Mouse (Mus musculus): Measurements from ENCODE around the gene Ccdc71. TPM values are rescaled to one million over a fixed set of nuclear protein-coding genes. Genes with fewer than 3 reads are reported as not detected.
A peak's percentile ranks its signal among the peaks of the same experiment; 100 is the strongest.

Gene Ccdc71
- total RNA-seq, 4 experiments from 2014 or later: 13.8 to 21.0 (median 16.3) TPM

DNA sequence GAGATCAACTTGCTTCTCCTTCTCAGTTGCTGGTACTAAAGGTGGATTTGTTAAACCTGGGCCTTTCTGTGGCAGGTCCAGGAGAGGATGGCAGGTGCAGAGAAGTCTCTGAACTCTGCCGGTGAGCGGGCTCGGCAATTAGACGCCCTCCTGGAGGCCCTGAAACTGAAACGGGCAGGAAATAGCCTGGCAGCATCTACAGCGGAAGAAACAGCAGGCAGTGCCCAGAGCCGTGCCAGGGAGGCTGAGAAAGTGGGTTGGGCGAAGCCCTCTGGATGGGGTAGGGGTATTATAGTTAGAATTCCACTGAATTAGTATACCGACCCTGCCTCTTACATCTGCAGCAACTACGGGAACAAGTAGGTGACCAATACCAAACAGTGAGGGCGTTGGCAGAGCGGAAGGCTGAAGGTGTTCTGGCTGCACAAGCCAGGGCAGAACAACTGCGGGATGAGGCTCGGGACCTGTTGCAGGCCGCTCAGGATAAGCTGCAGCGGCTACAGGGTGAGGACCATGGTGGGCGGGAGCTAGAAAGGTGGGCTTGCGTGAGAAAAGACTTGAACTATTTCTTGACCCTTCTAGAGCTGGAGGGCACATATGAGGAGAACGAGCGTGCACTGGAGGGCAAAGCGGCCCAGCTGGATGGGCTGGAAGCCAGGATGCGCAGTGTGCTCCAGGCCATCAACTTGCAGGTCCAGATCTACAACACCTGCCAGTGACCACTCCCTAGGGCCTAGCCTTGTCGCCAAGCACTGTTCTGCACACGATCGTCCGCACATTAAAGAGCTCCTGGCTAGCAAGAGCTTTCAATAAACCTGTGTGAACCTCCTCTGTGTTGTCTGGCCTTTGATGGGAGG is 29.6 kb downstream of the Ccdc71 start:
- no peak for DNase-seq (ENCODE audit: low spot score in 2 of 2)

DNA sequence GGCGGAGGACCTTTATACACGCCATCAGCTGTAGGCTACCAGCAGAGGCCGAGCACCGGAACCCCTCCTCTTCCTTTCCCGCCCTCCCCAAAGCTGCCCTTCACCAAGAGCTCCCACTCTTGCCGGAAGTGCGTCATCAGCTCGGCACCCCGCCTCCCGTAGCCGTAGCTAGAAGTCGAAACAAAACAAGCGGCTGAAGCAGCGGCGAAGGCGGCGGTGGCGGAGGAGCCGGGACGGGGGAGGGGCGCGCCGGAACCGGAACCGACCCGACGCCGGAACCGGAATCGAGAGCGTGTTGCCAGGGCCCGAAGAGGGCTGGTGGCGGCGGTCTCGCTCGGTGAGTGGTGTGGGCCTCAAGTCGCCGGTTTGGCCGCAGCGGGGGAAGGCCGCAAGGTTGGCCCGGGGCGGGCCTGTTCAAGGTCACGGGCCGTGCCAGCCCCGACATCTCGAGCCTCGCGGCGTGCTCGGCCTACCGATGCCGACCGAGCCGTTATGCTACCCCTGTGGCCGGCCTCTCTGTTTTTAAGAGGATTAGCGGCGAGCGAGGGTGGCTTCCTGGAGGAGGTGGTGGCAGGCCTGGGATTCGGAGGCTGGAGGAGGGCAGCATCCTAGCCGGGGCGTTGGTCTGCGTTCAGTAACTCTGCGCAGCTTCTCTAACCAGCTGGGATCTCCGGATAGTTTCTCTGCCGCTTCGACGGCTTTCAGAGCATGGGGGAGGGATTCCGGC is 30.4 kb downstream of the Ccdc71 start, which contains the start of gene Usp19:
TSS of gene Usp19 (plus strand) at position 44 of the 727 bp plus-strand sequence.
- DNase-seq (ENCODE audit: low spot score in 2 of 2): peak; percentile 91 to 95

DNA sequence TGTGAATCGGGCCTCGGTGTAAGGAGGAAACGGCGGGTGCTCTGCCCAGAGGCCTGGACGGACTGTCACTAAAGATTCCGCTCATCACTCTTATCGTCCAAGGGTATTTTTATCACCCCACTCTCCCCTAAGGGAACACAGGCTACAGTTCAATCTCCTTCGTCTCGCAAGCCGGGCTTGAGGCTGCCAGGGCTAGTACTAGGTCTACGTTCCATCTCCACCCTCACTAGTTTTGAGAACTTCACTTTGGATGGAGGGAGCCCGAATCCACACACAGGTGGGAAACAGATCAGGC is 30.9 kb downstream of the Ccdc71 start:
- DNase-seq (ENCODE audit: low spot score in 2 of 2): no peak

DNA sequence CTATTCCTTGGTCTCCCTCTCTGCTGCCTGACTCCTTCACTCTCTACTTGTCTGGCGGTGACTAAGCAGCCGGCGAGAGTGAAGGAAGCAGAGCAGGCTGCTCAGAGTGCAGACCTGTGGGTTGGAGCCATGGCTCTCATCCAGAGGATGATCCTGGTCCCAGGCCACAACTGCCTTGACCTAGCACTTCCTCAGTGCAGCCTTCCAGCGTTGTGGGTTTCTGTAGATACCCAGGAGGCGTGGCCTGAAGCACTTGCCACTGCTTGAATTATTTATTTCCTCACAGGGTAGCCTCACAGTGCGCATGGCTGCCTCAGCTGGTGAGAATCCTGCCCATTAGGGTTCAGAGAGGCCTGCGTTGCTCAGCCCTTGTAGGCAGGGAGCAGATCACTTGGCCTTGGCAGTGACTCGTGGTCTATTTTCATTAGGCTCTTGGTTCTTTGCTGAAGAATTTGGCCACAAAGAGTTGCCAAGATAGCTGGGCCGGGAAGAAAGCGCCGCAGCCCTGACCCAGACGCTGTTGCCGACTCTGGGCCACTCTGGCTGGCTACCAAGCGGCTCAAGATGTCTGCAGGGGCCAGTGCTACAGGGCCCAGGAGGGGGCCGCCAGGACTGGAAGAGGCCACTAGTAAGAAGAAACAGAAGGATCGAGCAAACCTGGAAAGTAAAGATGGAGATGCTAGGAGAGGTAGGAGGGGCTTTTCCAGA is 31.9 kb downstream of the Ccdc71 start:
- DNase-seq (ENCODE audit: low spot score in 2 of 2): peak; percentile 28 to 46

DNA sequence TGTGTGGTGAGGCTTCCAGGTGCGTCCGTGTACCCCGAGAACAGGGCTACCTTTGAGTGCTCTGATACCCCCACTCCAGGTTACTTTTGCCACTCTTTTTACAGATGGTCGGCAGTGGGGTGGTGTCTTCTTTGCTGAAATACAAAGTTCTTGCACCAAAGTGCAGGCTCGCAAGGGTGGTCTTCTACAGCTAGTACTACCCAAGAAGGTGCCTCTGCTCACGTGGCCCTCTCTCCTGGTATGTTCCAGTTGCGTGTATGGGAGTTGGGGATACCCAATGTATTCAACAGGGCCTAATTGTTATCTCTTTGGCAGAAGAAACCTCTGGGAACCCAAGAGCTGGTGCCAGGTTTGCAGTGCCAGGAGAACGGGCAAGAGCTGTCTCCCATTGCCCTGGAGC is 32.9 kb downstream of the Ccdc71 start:
- no peak for DNase-seq (ENCODE audit: low spot score in 2 of 2)

DNA sequence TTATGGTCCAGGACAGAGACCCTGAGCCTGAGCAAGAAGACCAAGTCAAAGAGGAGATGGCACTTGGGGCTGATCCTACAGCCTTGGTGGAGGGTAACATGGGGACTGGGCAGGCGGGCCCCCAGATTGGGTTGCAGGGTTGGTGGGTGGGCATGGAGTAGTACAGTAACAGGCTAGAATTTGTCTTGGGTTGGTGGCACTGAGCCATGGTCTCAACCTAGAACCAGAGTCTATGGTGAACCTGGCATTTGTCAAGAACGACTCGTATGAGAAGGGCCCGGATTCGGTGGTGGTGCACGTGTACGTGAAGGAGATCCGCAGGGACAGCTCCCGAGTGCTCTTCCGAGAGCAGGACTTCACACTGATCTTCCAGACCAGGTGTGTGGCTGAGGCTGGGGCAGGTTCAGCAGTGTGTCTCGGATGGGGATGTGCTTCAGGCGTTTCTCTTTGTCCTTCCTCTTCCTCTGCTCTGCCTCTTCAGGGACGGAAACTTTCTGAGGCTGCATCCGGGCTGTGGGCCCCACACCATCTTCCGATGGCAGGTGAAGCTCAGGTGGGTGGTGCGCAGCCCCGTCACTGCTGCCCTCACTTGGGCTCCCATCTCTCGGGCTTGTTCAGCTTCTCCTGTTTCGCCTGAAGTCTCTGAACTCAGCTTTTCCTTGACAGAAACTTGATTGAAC is 34.0 kb downstream of the Ccdc71 start:
- DNase-seq (ENCODE audit: low spot score in 2 of 2): no peak

DNA sequence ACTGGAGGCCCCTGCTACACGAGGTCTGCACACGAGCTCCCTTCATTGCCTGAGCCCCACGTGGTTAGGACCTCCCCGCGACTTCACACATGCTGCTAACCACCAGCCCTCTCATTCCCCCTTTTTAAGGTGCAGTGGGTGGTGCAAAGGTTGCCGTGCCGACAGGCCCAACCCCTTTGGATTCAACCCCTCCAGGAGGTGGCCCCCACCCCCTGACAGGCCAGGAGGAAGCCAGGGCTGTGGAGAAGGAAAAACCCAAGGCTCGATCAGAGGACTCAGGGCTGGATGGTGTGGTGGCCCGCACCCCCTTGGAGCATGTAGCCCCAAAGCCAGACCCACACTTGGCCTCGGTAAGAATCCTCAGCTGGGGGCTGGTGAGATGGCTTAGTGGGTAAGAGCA is 34.6 kb downstream of the Ccdc71 start:
- DNase-seq (ENCODE audit: low spot score in 2 of 2): no peak

DNA sequence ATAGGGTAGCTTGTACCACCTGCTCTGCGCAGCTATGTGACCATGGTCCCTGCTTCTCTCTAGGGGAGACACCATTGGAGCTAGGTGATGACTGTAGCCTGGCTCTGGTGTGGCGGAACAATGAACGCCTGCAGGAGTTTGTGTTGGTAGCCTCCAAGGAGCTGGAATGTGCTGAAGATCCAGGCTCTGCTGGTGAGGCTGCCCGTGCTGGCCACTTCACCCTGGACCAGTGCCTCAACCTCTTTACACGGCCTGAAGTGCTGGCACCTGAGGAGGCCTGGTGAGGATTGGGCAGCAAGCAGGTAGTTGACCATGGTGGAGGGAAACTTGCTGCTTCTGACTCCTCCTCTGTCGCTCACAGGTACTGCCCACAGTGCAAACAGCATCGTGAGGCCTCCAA is 38.9 kb downstream of the Ccdc71 start:
- no peak for DNase-seq (ENCODE audit: low spot score in 2 of 2)

DNA sequence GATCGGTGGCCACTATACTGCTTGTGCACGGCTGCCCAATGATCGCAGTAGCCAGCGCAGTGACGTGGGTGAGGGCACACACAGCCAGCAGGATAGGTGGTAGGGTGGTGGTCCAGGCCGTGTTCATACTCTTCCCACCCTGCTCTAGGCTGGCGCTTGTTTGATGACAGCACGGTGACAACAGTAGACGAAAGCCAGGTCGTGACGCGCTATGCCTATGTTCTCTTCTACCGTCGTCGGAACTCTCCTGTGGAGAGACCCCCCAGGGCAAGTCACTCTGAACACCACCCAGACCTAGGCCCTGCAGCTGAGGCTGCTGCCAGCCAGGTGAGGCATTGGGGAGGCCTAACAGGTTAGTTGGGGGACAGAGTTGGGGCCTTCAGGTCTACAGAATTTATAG is 39.6 kb downstream of the Ccdc71 start:
- no peak for DNase-seq (ENCODE audit: low spot score in 2 of 2)

DNA sequence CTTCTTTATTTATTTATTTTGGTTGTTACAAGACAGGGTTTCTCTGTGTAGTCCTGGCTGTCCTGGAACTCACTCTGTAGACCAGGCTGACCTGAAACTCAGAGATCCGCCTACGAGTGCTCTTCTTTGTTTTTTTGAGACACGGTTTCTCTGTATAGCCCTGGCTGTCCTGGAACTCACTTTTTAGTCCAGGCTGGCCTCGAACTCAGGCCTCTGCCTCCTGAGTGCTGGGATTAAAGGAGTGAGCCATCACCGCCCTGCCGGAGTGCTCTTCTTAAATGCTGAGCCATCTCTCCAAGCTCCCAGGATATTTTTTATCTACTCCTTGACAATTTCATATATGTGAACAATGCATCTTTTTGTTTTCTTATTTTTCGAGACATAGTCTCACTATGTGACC is 46.6 kb downstream of the Ccdc71 start:
- no peak for DNase-seq (ENCODE audit: low spot score in 2 of 2)

DNA sequence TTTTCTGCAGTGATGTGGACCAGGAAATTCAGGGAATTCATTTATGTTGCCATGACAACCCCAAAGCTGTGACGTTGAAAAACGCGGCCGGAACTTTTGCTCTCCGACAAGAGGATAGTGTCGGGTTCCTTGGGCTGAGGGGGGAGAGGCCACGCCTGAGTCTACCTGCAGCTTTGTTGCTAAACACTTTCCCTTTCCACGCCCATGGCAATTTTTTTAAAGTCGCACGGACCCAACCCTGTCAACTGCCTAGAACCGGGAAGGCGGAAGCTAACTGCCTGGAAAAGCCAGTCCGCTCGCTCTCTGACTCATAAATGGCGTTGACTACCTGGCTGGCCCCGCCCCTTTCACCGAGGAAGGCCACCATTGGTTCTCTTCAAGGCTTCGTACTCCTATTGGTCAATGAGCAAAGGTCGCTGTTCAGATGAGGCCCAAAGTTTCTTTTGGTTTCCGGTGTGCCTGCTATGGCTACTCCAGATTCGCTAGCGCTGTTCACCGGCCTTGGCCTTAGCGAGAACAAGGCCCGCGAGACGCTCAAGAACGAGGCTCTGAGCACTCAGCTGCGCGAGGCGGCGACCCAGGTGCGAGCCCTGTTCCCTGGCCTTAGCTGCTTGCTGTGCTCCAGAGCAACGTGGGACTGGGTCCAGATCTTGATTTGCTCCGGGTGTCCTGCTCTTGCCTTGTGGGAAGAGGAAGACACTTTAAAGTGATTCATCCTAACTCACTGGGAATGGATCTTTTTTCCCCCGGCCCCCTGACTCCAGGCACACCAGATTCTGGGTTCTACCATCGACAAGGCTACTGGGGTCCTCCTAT is 47.5 kb downstream of the Ccdc71 start, which contains the start of gene Qars:
TSS of gene Qars (plus strand) at position 88 of the 816 bp plus-strand sequence.
- DNase-seq (ENCODE audit: low spot score in 2 of 2): peak; percentile 91 to 92

DNA sequence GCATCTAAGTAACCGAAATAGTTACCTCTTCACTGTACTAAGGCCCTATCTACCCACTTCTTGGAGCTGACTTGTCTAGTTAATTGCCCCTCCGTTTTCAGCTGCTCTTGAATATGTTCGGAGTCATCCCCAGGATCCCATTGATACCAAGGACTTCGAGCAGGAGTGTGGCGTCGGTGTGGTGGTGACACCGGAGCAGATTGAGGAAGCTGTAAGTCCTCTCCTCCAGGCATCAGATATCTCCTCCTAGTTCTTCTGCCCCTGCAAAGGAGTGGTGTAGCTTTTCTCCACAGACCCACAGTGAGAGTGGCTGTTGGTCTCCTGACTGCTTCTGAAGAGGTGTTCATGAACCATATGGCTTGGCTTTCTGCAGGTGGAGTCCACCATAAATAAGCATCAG is 48.4 kb downstream of the Ccdc71 start:
- no peak for DNase-seq (ENCODE audit: low spot score in 2 of 2)

Other genes starting within 250 kb of the Ccdc71 start
- gene Dag1, start 196.6 kb upstream of the Ccdc71 start, total RNA-seq (2022): 100 to 1,000 TPM; 159 to 203 (median 172) TPM
- 10 to 100 TPM in 3 of 4 experiments, 1 to 10 TPM in 1; 8.0 to 13.5 (median 12.4) TPM for gene Nicn1, start 170.1 kb upstream of the Ccdc71 start, total RNA-seq (2022)
- 1 to 10 TPM in 1 of 4 experiments, under 1 TPM in 3; 0.32 to 1.3 (median 0.54) TPM for gene Amt, start 163.7 kb upstream of the Ccdc71 start, total RNA-seq (2022)
- gene Rhoa, start 154.4 kb upstream of the Ccdc71 start, total RNA-seq (2022): 100 to 1,000 TPM in 2 of 4 experiments, 10 to 100 TPM in 2; 87.6 to 104 (median 99.6) TPM
- 10 to 100 TPM; 30.8 to 37.3 (median 34.3) TPM for gene Tcta, start 154.4 kb upstream of the Ccdc71 start, total RNA-seq (2022)
- 10 to 100 TPM; 66.3 to 72.7 (median 68.8) TPM for gene Gpx1, start 121.6 kb upstream of the Ccdc71 start, total RNA-seq (2022)
- gene Usp4, start 112.7 kb upstream of the Ccdc71 start, total RNA-seq (2022): 10 to 100 TPM; 72.7 to 90.9 (median 87.3) TPM
- gene 1700102P08Rik, start 67.7 kb upstream of the Ccdc71 start, total RNA-seq (2022): 1 to 10 TPM in 2 of 4 experiments, under 1 TPM in 2; 0.53 to 1.3 (median 0.97) TPM
- gene Ccdc36, start 32.0 kb upstream of the Ccdc71 start, total RNA-seq (2022): not detected
- not detected for gene BC048562, start 24.0 kb upstream of the Ccdc71 start, total RNA-seq (2022)
- 1 to 10 TPM; 1.3 to 2.7 (median 2.2) TPM for gene Klhdc8b, start 1.1 kb downstream of the Ccdc71 start, total RNA-seq (2022)
- gene Lamb2, start 19.2 kb downstream of the Ccdc71 start, total RNA-seq (2022): 100 to 1,000 TPM; 112 to 139 (median 128) TPM
- 100 to 1,000 TPM; 118 to 134 (median 128) TPM for gene Usp19, start 30.1 kb downstream of the Ccdc71 start, total RNA-seq (2022)
- gene Qars, start 47.2 kb downstream of the Ccdc71 start, total RNA-seq (2022): 100 to 1,000 TPM in 1 of 4 experiments, 10 to 100 TPM in 3; 78.6 to 107 (median 95.6) TPM
- 10 to 100 TPM; 44.8 to 59.1 (median 55.7) TPM for gene Qrich1, start 56.3 kb downstream of the Ccdc71 start, total RNA-seq (2022)
- gene Impdh2, start 99.8 kb downstream of the Ccdc71 start, total RNA-seq (2022): 10 to 100 TPM; 60.2 to 78.6 (median 63.1) TPM
- 10 to 100 TPM; 31.9 to 34.4 (median 33.0) TPM for gene Ndufaf3, start 106.9 kb downstream of the Ccdc71 start, total RNA-seq (2022)
- 1 to 10 TPM; 6.0 to 9.1 (median 7.6) TPM for gene Dalrd3, start 109.4 kb downstream of the Ccdc71 start, total RNA-seq (2022)
- 1 to 10 TPM; 6.6 to 8.4 (median 7.7) TPM for gene Wdr6, start 118.2 kb downstream of the Ccdc71 start, total RNA-seq (2022)
- gene P4htm, start 137.1 kb downstream of the Ccdc71 start, total RNA-seq (2022): 1 to 10 TPM; 3.8 to 5.5 (median 4.9) TPM
- gene Arih2, start 188.9 kb downstream of the Ccdc71 start, total RNA-seq (2022): 10 to 100 TPM; 68.7 to 85.9 (median 81.8) TPM
- gene Slc25a20, start 201.6 kb downstream of the Ccdc71 start, total RNA-seq (2022): 10 to 100 TPM; 62.5 to 78.8 (median 68.7) TPM
- 100 to 1,000 TPM; 182 to 235 (median 191) TPM for gene Prkar2a, start 228.8 kb downstream of the Ccdc71 start, total RNA-seq (2022)